Mouse (Mus musculus) neural tube, embryonic 15.5 days (tissue): ENCODE measurements around the gene Sdk2. TPM values are rescaled to one million over a fixed set of nuclear protein-coding genes. Genes with fewer than 3 reads are reported as not detected.

Source experiments
- ATAC-seq: fragments of 200-750 bp; cut with Nextera tagmentation; 2 replicates; pipeline ENCODE4 v1.8.0; 2017; ENCODE audit warnings: mild to moderate bottlenecking, moderate TSS enrichment, moderate library complexity; ENCODE audit not compliant: low FRiP score
- H3K27ac ChIP-seq: fragments of 300-500 bp; sonication (generic); replicated peaks from 2 replicates; pipeline ENCODE4 v1.5.1; 2015; ENCODE audit warnings: mild to moderate bottlenecking, inconsistent platforms
- H3K27me3 ChIP-seq: fragments of 300-500 bp; sonication (generic); replicated peaks from 2 replicates; pipeline ENCODE4 v1.6.1; 2015; ENCODE audit warnings: inconsistent platforms
- H3K36me3 ChIP-seq: fragments of 300-500 bp; sonication (generic); 2 replicates; pipeline ENCODE4 v1.6.1; 2015; ENCODE audit warnings: inconsistent platforms
- H3K4me1 ChIP-seq: fragments of 300-500 bp; sonication (generic); 2 replicates; pipeline ENCODE4 v1.6.1; 2015; ENCODE audit warnings: inconsistent platforms
- H3K4me2 ChIP-seq: fragments of 300-500 bp; sonication (generic); 2 replicates; pipeline ENCODE4 v1.6.1; 2015; ENCODE audit warnings: inconsistent platforms, mild to moderate bottlenecking, moderate library complexity
- H3K4me3 ChIP-seq: fragments of 300-500 bp; sonication (generic); replicated peaks from 2 replicates; pipeline ENCODE4 v1.5.1; 2015; ENCODE audit warnings: mild to moderate bottlenecking, inconsistent platforms
- H3K9ac ChIP-seq: fragments of 300-500 bp; sonication (generic); replicated peaks from 2 replicates; pipeline ENCODE4 v1.6.1; 2015; ENCODE audit warnings: mild to moderate bottlenecking, inconsistent platforms
- H3K9me3 ChIP-seq: fragments of 300-500 bp; sonication (generic); replicated peaks from 2 replicates; pipeline ENCODE4 v1.6.1; 2016; ENCODE audit warnings: inconsistent platforms
- WGBS: fragments of 180-500 bp; shearing (Covaris S2); methylation state at CpG from one replicate; pipeline ENCODE4 v1.1.7; 2015; ENCODE audit warnings: mixed read lengths; 5-methylcytosine and 5-hydroxymethylcytosine counted together
- polyA plus RNA-seq: library from polyadenylated mRNA; unstranded; fragments of >200 nt; fragmentation: Nextera tagmentation; extraction: Ambion mirVana; gene quantifications from 2 replicates; pipeline ENCODE4 v1.2.1, GENCODE M21; 2015

Sdk2 gene
- polyA plus RNA-seq, 1 experiment from 2014 or later, result 4.6 TPM

DNA sequence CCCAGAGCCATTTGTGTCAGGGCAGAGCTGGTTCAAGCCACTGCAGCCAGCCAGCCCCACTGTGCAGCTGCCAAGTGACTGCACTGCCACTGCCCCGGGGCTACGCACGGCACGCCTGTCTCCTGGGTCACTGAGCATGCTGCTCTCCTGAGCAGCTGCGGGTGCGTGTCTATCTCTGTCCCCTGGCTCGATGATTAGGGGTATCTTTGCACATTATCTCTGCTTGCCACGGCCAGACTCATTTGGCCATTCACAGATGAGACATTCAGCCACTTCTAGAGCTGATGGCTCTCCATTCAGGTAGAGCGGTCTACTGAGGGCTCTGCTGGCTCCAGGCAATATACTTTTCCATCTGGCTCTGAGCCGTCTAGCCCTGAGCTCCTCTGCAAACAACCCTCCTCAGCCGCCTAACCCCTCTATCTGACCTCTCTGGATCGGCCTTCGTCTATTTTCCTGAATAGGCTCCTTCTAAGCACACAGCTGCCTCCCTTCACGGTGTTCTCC is 49.9 kb downstream of the Sdk2 start:
- 12% methylated on average over 14 of the region's 14 CpGs for WGBS
- H3K4me2 ChIP-seq, result no peak overlapping the region
- H3K4me3 ChIP-seq, result no peak overlapping the region
- H3K9ac ChIP-seq, result no peak overlapping the region
- peak overlapping the region; percentile 33; the same call in 1 of the 2 replicates for H3K27ac ChIP-seq
- H3K4me1 ChIP-seq, result peaks cover 53% of the 10 kb centered on the region
- H3K9me3 ChIP-seq, result no peaks in the 10 kb centered on the region
- H3K36me3 ChIP-seq, result no peaks in the 10 kb centered on the region
- no peak for ATAC-seq
- 0 out of 2 replicates have a peak, but pooled peaks cover 6% of the 10 kb centered on the region for H3K27me3 ChIP-seq

DNA sequence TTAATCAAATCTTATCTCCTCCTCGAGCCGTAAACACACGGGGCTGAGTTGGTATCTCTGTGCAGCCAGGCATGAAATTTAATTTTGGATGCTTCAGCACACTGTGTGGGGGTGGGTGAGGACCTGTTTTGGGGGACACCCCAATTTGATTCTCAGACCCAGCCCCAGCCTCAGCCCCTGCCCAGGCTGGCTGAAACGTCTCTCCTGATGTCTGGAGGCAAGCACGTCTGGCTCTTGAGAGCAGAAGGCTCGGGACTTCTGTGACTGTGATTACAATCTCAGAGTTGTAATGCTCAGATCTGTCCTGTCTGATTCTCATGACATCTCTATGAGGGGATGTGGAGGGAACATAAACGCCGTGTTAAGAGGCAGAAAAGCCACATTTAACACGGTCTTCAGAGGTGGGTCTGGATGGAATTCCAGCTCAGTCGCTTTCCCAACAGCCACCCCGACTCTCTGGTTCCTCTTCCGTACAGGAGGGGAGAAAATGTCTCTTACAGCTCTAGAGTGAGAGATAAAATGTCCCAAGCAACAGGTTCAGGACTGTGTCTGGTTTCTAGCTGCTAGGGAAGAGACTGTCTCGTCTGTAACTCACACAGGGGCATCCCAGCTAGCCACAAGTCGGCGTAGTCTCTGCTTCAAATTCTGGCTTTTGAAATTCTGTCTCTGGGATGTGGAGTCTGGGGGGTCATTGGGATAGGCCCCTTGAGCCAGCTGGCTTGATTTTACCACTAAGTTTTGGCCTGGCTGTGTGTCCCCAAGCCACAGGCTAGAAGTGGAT is 50.5 kb downstream of the Sdk2 start:
- H3K27me3 ChIP-seq, result 0 out of 2 replicates have a peak, but pooled peaks cover 6% of the 10 kb centered on the region
- no peak overlapping the region for H3K9ac ChIP-seq
- WGBS, result 23% methylated on average over 15 of the region's 15 CpGs
- ATAC-seq, result no peak
- no peaks in the 10 kb centered on the region for H3K9me3 ChIP-seq
- H3K27ac ChIP-seq, result peak overlapping the region; percentile 33
- no peak overlapping the region for H3K4me3 ChIP-seq
- 0 out of 2 replicates have a peak overlapping the region, but pooled peaks have one; percentile 1 for H3K4me2 ChIP-seq
- H3K4me1 ChIP-seq, result peaks cover 59% of the 10 kb centered on the region
- no peaks in the 10 kb centered on the region for H3K36me3 ChIP-seq

DNA sequence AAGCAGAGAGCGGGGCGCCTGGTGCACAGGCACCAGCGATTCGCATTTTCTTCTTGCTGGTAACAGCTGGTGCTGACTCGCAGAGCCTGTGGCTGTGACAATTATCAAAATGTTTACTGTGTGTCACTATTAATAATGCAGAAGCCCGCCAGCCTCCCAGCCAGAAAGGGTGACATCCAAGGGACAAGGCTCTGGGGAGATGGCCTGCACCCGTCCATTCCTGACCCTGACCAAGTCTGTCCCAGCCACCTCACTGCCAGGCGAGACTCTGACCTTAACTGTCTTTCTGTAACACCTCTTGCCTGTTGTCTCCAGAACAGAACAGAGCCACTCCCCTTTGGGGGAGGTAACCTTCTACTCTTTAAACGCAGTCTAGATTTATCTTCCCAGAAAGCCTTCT is 55.3 kb downstream of the Sdk2 start:
- Histone ChIP-seq H3K27ac (no peak overlapping the region), H3K4me3 (no peak overlapping the region), H3K36me3 (no peaks in the 10 kb centered on the region), H3K4me2 (no peak overlapping the region), H3K9ac (no peak overlapping the region; the same call in 1 of the 2 replicates), H3K4me1 (peaks cover 47% of the 10 kb centered on the region), H3K27me3 (0 out of 2 replicates have a peak, but pooled peaks cover 6% of the 10 kb centered on the region), H3K9me3 (no peaks in the 10 kb centered on the region)
- 36% methylated on average over 9 of the region's 9 CpGs for WGBS
- ATAC-seq, result no peak

DNA sequence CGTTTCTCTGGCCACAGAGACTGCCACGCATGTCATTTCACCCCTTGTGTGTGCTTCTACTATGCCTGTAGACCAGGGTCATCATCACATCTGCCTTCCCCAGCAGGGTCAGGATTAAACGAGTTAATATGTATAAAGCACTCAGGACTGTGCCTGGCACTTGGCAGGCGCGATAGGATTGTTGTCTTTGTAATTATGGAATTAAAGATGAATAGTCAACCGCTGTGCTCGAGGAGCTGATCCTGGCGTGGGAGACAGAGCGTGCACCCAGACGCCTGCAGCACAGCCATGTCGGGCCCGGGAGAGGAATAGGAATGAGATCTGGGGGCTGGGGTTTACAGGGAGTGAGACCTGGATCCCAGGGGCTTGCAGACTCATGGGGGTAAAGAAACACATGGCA is 61.0 kb downstream of the Sdk2 start:
- no peak for ATAC-seq
- WGBS, result 25% methylated on average over 12 of the region's 12 CpGs

DNA sequence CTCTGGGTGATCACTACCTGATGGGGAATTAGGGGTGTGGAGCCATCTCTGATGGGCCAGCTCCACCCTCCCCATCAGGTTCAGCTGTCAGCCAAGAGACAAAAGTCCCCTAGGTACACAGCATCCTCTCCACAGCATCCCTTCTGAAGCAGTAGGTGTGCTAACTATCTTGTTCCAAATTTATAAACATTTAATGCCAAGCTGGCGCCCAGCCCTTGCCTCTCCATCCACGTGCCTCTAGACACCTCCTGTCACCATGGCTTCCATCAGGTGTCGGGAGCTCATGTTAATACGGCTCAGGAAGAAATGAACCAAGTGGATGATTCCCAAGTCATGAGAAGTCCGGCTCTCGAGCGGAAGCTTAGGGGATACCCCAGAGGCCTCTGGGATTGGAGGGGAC is 62.2 kb downstream of the Sdk2 start:
- no peak for ATAC-seq
- WGBS, result 91% methylated on average over 7 of the region's 7 CpGs
- peaks cover 29% of the 10 kb centered on the region for H3K4me1 ChIP-seq
- no peak overlapping the region for H3K4me2 ChIP-seq
- no peak overlapping the region for H3K9ac ChIP-seq
- no peaks in the 10 kb centered on the region for H3K36me3 ChIP-seq
- no peak overlapping the region for H3K4me3 ChIP-seq
- H3K27me3 ChIP-seq, result no peaks in the 10 kb centered on the region
- H3K27ac ChIP-seq, result no peak overlapping the region
- no peaks in the 10 kb centered on the region for H3K9me3 ChIP-seq

More for the DNA sequence above, 61.0 kb downstream of the Sdk2 start:
- Histone ChIP-seq H3K9me3 (no peaks in the 10 kb centered on the region), H3K4me2 (no peak overlapping the region), H3K9ac (no peak overlapping the region), H3K4me1 (peaks cover 23% of the 10 kb centered on the region), H3K36me3 (no peaks in the 10 kb centered on the region), H3K27ac (0 out of 2 replicates have a peak overlapping the region, but pooled peaks have one; percentile 13), H3K27me3 (no peaks in the 10 kb centered on the region), H3K4me3 (no peak overlapping the region)

DNA sequence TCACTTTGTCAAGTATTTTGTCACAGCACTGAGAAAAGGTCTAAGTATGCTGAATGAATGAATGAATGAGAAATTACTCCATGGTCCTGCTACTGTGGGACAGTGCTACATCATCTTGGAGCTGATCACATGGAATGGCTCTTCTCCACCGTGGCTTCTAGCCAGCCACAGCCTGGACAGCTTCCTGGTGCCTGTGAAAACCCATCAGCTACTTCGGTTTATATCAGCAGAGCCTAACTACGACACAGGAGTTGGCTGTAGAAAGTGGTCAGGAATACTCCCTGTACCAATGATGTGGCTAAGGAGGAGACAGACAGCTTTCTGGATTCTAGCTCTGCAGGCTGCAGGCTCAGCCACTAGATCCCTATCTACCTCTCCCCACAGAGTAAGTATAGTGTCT is 63.7 kb downstream of the Sdk2 start:
- no peaks in the 10 kb centered on the region for H3K9me3 ChIP-seq
- ATAC-seq, result no peak
- H3K9ac ChIP-seq, result no peak overlapping the region
- no peaks in the 10 kb centered on the region for H3K36me3 ChIP-seq
- H3K4me3 ChIP-seq, result no peak overlapping the region
- no peak overlapping the region for H3K27ac ChIP-seq
- 85% methylated on average over 3 of the region's 3 CpGs for WGBS
- peaks cover 29% of the 10 kb centered on the region for H3K4me1 ChIP-seq
- no peaks in the 10 kb centered on the region for H3K27me3 ChIP-seq
- H3K4me2 ChIP-seq, result no peak overlapping the region

DNA sequence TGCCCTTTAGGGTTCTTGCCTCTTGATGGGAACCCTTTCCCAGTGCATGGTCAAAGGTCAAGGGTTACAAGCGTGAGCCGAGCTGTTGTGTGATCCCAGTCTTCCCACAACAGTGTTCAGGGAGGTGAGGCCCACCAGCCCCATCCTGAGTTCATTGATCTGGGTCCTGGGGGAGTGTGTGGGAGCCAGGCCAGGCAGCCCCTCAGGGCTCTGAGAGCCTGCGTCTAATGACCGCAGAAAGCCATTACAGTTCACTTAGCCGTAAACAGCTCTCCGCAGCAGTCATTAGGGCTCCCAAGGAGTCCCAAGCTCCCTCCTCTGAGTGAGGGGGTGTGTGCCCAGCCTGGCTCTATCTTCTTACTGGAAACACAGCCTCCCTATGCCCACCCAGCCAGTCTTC is 66.8 kb downstream of the Sdk2 start:
- Histone ChIP-seq H3K9ac (no peak overlapping the region), H3K4me3 (no peak overlapping the region), H3K36me3 (no peaks in the 10 kb centered on the region), H3K27me3 (no peaks in the 10 kb centered on the region; the same call in 1 of the 2 replicates), H3K4me1 (0 out of 2 replicates have a peak, but pooled peaks cover 9% of the 10 kb centered on the region), H3K9me3 (no peaks in the 10 kb centered on the region), H3K27ac (no peak overlapping the region), H3K4me2 (no peak overlapping the region)
- WGBS, result 30% methylated on average over 6 of the region's 6 CpGs
- ATAC-seq, result no peak

DNA sequence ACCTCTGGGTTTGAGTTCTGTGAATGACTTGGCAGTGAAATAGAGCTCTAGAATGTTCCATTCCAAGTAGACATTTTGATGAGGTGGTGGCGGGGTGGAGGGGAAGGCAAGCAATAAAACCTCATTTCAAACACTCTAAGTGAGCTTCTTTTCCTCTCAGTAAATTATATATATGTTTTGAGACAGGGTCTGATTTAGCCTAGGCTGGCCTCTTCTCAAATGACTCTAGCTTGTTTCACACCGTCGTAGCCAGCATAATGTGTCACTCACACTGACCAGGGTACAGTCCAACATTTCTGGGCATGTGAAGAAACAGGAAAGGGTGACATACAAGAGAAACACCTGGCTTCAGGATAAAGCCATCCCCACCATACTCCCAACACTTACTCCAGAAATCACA is 68.1 kb downstream of the Sdk2 start:
- ATAC-seq, result no peak
- H3K9ac ChIP-seq, result no peak overlapping the region
- H3K4me3 ChIP-seq, result no peak overlapping the region
- 0 out of 2 replicates have a peak, but pooled peaks cover 9% of the 10 kb centered on the region for H3K4me1 ChIP-seq
- no peak overlapping the region for H3K27ac ChIP-seq
- H3K27me3 ChIP-seq, result no peaks in the 10 kb centered on the region; the same call in 1 of the 2 replicates
- WGBS, result 94% methylated on average over 3 of the region's 3 CpGs
- H3K9me3 ChIP-seq, result no peaks in the 10 kb centered on the region
- H3K36me3 ChIP-seq, result no peaks in the 10 kb centered on the region
- no peak overlapping the region for H3K4me2 ChIP-seq

DNA sequence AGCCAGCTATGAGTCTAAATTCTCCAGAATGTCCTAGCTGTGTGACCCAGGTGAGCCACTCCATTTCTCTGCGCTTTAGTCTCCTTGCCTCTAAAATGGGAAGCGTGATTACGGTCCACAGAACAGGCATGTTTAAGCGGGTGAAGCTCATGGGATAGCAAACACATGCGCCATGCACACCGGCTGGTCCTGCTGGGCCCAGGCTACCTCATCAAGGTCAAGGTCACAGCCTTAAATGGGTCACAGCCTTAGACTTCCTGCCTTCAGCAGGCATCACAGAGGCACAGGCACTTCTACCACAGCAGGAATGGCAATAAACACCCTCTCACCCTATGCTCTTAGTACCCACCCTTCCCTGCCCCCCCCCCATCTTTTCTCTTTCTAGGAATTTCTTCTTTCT is 72.9 kb downstream of the Sdk2 start:
- H3K27ac ChIP-seq, result no peak overlapping the region
- no peak overlapping the region for H3K4me3 ChIP-seq
- H3K4me1 ChIP-seq, result peaks cover 43% of the 10 kb centered on the region
- no peaks in the 10 kb centered on the region; the same call in 1 of the 2 replicates for H3K27me3 ChIP-seq
- H3K4me2 ChIP-seq, result no peak overlapping the region
- H3K36me3 ChIP-seq, result no peaks in the 10 kb centered on the region
- no peak overlapping the region for H3K9ac ChIP-seq
- WGBS, result 91% methylated on average over 6 of the region's 6 CpGs
- no peaks in the 10 kb centered on the region for H3K9me3 ChIP-seq
- ATAC-seq, result no peak

DNA sequence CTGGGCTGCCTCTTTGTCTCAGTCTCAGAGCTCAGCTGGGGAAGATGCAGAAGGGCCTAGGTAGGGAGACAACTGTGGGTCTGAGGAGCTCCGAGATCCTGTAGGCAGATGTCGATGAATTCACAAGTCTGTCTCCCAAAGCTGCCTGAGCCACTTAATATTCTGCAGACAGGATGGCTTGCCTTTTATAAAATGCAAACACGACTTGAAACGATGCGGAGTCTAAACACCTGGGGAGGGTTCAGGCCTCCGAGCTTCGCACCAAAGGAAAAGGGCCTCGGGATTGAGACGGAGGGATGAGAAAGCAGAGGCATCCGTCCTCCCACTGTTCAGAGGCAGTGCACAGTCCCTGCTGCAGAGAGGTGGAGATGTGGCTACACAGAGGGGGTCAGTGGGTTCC is 74.0 kb downstream of the Sdk2 start:
- Histone ChIP-seq H3K27ac (0 out of 2 replicates have a peak overlapping the region, but pooled peaks have one; percentile 1), H3K27me3 (no peaks in the 10 kb centered on the region; the same call in 1 of the 2 replicates), H3K4me3 (no peak overlapping the region), H3K4me2 (no peak overlapping the region), H3K4me1 (peaks cover 43% of the 10 kb centered on the region), H3K9ac (no peak overlapping the region), H3K9me3 (no peaks in the 10 kb centered on the region), H3K36me3 (no peaks in the 10 kb centered on the region)
- 40% methylated on average over 10 of the region's 10 CpGs for WGBS
- no peak for ATAC-seq

DNA sequence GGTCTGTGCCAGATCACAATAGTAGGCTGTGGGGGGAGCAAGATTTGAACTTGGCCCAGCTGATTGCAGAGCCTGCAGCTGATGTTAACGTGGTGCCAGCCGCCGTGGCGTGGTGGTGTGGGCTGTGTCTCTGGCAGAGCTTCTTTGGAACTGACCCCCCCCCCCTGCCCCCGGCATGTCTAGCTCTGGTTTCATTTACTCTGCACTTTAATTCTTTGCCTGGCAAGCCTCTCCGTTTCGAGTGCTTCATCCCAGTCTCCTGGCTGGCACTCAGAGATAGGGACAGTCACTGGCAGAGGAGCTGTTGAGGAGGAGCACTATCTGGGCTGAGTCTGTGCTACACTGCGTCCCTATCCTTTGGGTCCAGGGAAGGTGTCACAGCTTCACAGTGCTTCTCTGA is 75.0 kb downstream of the Sdk2 start:
- no peak overlapping the region for H3K4me3 ChIP-seq
- no peak overlapping the region for H3K9ac ChIP-seq
- 69% methylated on average over 8 of the region's 8 CpGs for WGBS
- H3K27me3 ChIP-seq, result no peaks in the 10 kb centered on the region; the same call in 1 of the 2 replicates
- H3K4me1 ChIP-seq, result peaks cover 43% of the 10 kb centered on the region
- H3K4me2 ChIP-seq, result no peak overlapping the region
- H3K36me3 ChIP-seq, result no peaks in the 10 kb centered on the region
- H3K27ac ChIP-seq, result peak overlapping the region; percentile 30; the same call in 1 of the 2 replicates
- no peaks in the 10 kb centered on the region for H3K9me3 ChIP-seq
- ATAC-seq, result no peak

DNA sequence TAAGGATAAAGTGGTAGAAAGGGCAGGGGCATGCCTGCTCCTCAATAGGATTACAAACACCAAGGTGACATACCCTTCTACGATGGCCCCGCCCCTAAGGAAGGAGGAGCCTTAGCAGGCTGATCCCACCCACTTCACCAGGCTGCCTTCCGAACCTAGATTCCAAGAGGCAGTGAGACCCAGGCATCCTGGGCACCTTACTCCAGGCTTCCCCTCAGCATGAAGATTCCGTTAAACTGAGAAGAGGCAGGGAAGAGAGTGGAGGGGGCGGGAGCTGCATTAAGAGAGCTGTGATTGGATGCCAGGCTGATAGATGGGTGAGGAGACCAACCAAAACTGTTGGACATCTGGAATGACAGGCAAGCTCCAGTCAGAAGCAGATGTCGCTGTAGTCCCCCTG is 76.4 kb downstream of the Sdk2 start:
- H3K9ac ChIP-seq, result peak overlapping the region; percentile 28; the same call in 1 of the 2 replicates

More for the DNA sequence above, 76.4 kb downstream of the Sdk2 start:
- peak overlapping the region; percentile 28 for H3K4me3 ChIP-seq
- peak overlapping the region; percentile 49 for H3K4me2 ChIP-seq
- WGBS, result 7% methylated on average over 6 of the region's 6 CpGs
- H3K27ac ChIP-seq, result peak overlapping the region; percentile 81
- no peaks in the 10 kb centered on the region for H3K36me3 ChIP-seq
- peak; percentile 88 for ATAC-seq
- peaks cover 52% of the 10 kb centered on the region for H3K4me1 ChIP-seq
- no peaks in the 10 kb centered on the region; the same call in 1 of the 2 replicates for H3K27me3 ChIP-seq
- no peaks in the 10 kb centered on the region for H3K9me3 ChIP-seq
